Mouse (Mus musculus): ENCODE results near the gene Coq10a. TPM values are rescaled to one million over a fixed set of nuclear protein-coding genes. Genes with fewer than 3 reads are reported as not detected.

The Coq10a gene
- total and polyA plus RNA-seq, 2 experiments from 2014 or later: 42.1 to 50.8 TPM

DNA sequence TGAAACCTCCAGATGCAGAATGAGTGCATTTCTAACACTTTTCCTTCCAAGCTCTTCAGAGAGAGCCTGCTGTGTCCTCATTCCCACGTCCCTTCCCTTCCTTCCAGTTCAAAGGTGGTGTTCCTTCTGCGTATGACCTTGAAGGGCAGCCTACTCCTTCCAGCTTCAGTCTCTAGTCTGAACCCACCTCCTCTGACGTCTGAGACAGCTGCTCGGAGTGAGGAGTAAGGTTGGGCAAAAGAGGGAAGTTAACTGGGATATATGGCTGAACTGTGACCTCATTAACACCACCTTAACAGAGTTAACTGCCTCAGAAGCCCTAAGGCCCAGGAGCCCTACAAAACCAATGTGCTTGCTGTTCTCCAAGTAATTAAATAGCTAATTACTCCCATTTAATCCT lies 1.8 kb upstream of the Coq10a start:
- no peak overlapping the region for H3K4me3 ChIP-seq (ENCODE audit: low read length)
- no peak for TF ChIP-seq CTCF (IDR thresholded peaks at IDR 0.05; ENCODE audit: low read depth)
- no peak overlapping the region for H3K9ac ChIP-seq (replicated peaks; ENCODE audit: low read length)
- no peaks in the 10 kb centered on the region; the same call in 1 of the 2 replicates for H3K36me3 ChIP-seq (ENCODE audit: insufficient read depth, low read length)
- H3K27me3 ChIP-seq (ENCODE audit: insufficient read depth, low read length): no peaks in the 10 kb centered on the region
- H3K9me3 ChIP-seq (ENCODE audit: low read length): no peaks in the 10 kb centered on the region
- H3K4me2 ChIP-seq (ENCODE audit: low read depth, low read length): no peak overlapping the region
- ATAC-seq (no peak), DNase-seq (ENCODE audit: low spot score) (no peak)
- no peak overlapping the region for H3K27ac ChIP-seq
- H3K4me1 ChIP-seq (ENCODE audit: insufficient read depth, low read length): peaks cover 15% of the 10 kb centered on the region
- 60% methylated on average over 4 of the region's 4 CpGs for whole genome bisulfite sequencing

DNA sequence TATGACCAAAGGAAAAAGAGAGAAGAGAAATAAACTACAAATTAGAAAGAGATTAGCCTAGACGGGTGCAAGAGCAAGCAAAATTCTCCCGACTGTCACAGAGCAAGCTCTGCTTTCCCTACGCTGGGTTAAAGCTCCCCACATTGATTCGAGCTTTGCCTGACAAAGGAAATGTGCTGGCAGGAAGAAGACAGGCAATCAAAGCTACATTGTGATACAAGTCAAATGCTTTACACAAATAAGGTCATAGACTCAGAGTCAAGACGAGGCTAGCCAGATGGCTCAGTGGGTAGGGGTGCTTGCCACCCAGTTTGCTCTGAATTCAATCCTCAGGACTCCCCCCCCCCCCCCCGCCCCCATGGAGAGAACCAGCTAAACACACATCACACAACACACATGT lies 1.2 kb upstream of the Coq10a start:
- DNase-seq (ENCODE audit: low spot score) (no peak), ATAC-seq (no peak)
- Histone ChIP-seq H3K9me3 (ENCODE audit: low read length) (no peaks in the 10 kb centered on the region), H3K4me3 (ENCODE audit: low read length) (no peak overlapping the region), H3K4me2 (ENCODE audit: low read depth, low read length) (no peak overlapping the region), H3K4me1 (ENCODE audit: insufficient read depth, low read length) (peaks cover 15% of the 10 kb centered on the region), H3K36me3 (ENCODE audit: insufficient read depth, low read length) (no peaks in the 10 kb centered on the region; the same call in 1 of the 2 replicates), H3K27ac (peak overlapping the region; percentile 95; the same call in 1 of the 2 replicates), H3K27me3 (ENCODE audit: insufficient read depth, low read length) (no peaks in the 10 kb centered on the region), H3K9ac (replicated peaks; ENCODE audit: low read length) (no peak overlapping the region)
- no peak for TF ChIP-seq CTCF (IDR thresholded peaks at IDR 0.05; ENCODE audit: low read depth)
- 55% methylated on average over 5 of the region's 6 CpGs for WGBS

DNA sequence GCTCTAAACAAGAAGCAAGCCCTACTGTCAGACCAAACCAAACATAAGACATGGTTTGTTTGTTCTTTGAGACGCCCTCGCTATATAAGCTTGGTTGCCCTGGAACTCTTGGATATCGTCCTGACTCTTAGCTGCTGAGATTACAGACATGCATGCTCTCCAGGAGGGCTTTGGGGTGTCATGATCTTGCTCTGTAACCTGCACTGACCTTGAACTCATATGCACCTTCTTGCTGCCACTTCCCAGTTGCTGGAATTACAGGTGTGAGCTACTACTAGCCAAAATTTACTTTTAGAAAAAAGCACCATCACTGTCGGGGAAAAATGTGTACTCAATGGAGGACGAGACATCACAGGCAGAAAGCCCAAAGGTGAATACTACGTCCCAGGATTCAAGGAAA lies 802 bp upstream of the Coq10a start:
- WGBS: 76% methylated on average over 6 of the region's 6 CpGs
- peak overlapping the region; percentile 90 for H3K4me2 ChIP-seq (ENCODE audit: low read depth, low read length)
- no peak for ATAC-seq
- H3K9ac ChIP-seq (replicated peaks; ENCODE audit: low read length): peak overlapping the region; percentile 76
- H3K36me3 ChIP-seq (ENCODE audit: insufficient read depth, low read length): no peaks in the 10 kb centered on the region; the same call in 1 of the 2 replicates
- peak overlapping the region; percentile 95 for H3K27ac ChIP-seq
- no peak for DNase-seq (ENCODE audit: low spot score)
- H3K4me1 ChIP-seq (ENCODE audit: insufficient read depth, low read length): peaks cover 15% of the 10 kb centered on the region
- H3K9me3 ChIP-seq (ENCODE audit: low read length): no peaks in the 10 kb centered on the region
- TF ChIP-seq CTCF (IDR thresholded peaks at IDR 0.05; ENCODE audit: low read depth): no peak
- no peaks in the 10 kb centered on the region for H3K27me3 ChIP-seq (ENCODE audit: insufficient read depth, low read length)
- peak overlapping the region; percentile 62 for H3K4me3 ChIP-seq (ENCODE audit: low read length)

DNA sequence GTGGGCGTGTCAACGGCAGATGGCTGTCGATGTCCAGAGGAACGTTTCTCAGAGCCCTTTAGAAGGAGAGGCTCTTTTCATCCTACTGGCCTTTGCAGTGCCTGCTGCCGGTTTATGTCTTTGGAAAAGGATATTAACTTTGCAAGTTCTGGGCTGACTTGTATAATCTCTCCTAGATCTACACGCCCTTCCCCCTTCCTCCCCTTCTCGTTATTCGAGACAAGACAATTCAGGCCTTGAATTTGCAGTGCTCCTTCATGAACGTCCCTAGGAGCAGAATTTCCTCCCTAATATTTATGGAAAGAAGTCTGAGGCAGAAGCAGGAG lies 384 bp upstream of the Coq10a start:
- DNase-seq (ENCODE audit: low spot score): no peak
- Histone ChIP-seq H3K4me2 (ENCODE audit: low read depth, low read length) (peak overlapping the region; percentile 90), H3K36me3 (ENCODE audit: insufficient read depth, low read length) (no peaks in the 10 kb centered on the region; the same call in 1 of the 2 replicates), H3K9ac (replicated peaks; ENCODE audit: low read length) (peak overlapping the region; percentile 76), H3K9me3 (ENCODE audit: low read length) (no peaks in the 10 kb centered on the region), H3K27ac (peak overlapping the region; percentile 95), H3K27me3 (ENCODE audit: insufficient read depth, low read length) (no peaks in the 10 kb centered on the region), H3K4me3 (ENCODE audit: low read length) (peak overlapping the region; percentile 62), H3K4me1 (ENCODE audit: insufficient read depth, low read length) (peaks cover 15% of the 10 kb centered on the region)
- no peak for ATAC-seq
- TF ChIP-seq CTCF (IDR thresholded peaks at IDR 0.05; ENCODE audit: low read depth): no peak
- 5% methylated on average over 9 of the region's 9 CpGs for WGBS

DNA sequence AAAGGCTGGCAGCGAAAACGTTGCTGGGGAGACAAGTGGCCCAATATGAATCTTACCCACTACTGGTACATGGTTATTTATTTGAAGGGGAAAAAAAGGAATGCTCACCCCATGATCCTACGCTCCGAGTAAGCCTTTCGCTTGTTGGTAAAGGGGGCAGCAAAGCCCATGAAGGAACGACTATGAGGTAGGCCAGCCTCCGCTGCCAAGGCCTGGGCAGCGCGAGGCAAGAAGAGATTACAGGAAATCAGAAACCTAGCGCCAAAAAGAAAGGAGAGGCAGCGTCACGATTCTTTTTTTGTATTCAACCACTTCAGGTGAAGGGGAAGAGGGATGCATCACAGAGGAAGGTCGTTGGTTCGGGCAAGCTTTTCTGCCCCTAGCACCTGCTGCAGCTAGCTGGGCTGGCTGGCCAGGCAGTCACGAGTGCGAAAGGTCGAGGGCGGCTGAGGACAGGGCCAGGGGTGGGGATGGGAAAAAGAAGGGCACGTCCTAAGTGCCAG lies 847 bp downstream of the Coq10a start:
- 11% methylated on average over 19 of the region's 19 CpGs for WGBS

DNA sequence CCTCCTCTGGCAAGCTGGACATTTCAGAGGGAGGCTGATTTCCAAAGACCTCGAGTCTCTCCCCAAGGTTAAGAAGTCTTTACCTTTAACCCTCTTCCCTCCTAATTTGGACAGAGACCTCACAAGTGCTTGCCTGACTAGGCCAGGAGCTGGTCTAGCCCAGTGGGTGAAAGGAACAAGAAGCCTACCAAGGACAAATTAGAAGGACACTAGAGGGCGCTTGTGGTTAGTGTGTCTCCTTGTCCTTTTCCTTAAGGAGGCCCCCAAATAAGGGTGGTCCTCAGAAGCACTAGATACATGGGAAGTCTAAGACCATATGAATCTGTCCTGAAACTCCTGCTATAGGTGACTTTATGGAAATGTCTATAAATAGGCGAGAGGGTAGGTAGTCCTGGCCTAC lies 6.2 kb downstream of the Coq10a start:
- ATAC-seq: peak; percentile 58
- peaks cover 4% of the 10 kb centered on the region; the same call in 1 of the 2 replicates for H3K4me1 ChIP-seq (ENCODE audit: insufficient read depth, low read length)
- H3K36me3 ChIP-seq (ENCODE audit: insufficient read depth, low read length): peaks cover 42% of the 10 kb centered on the region
- H3K4me2 ChIP-seq (ENCODE audit: low read depth, low read length): no peak overlapping the region
- peak; percentile 81 for DNase-seq (ENCODE audit: low spot score)
- H3K9ac ChIP-seq (replicated peaks; ENCODE audit: low read length): no peak overlapping the region
- H3K4me3 ChIP-seq (ENCODE audit: low read length): no peak overlapping the region
- no peaks in the 10 kb centered on the region for H3K9me3 ChIP-seq (ENCODE audit: low read length)
- TF ChIP-seq CTCF (IDR thresholded peaks at IDR 0.05; ENCODE audit: low read depth): peak; percentile 68
- 47% methylated on average over 3 of the region's 3 CpGs for WGBS
- no peak overlapping the region for H3K27ac ChIP-seq
- no peaks in the 10 kb centered on the region for H3K27me3 ChIP-seq (ENCODE audit: insufficient read depth, low read length)

More for the DNA sequence above, 847 bp downstream of the Coq10a start:
- Histone ChIP-seq H3K36me3 (ENCODE audit: insufficient read depth, low read length) (peaks cover 8% of the 10 kb centered on the region; the same call in 1 of the 2 replicates), H3K27me3 (ENCODE audit: insufficient read depth, low read length) (no peaks in the 10 kb centered on the region), H3K4me2 (ENCODE audit: low read depth, low read length) (peak overlapping the region; percentile 90), H3K4me1 (ENCODE audit: insufficient read depth, low read length) (peaks cover 15% of the 10 kb centered on the region), H3K9ac (replicated peaks; ENCODE audit: low read length) (peak overlapping the region; percentile 76), H3K27ac (peak overlapping the region; percentile 95), H3K9me3 (ENCODE audit: low read length) (no peaks in the 10 kb centered on the region), H3K4me3 (ENCODE audit: low read length) (peak overlapping the region; percentile 62)
- TF ChIP-seq CTCF (IDR thresholded peaks at IDR 0.05; ENCODE audit: low read depth): no peak
- no peak for ATAC-seq
- peak; percentile 36 for DNase-seq (ENCODE audit: low spot score)

DNA sequence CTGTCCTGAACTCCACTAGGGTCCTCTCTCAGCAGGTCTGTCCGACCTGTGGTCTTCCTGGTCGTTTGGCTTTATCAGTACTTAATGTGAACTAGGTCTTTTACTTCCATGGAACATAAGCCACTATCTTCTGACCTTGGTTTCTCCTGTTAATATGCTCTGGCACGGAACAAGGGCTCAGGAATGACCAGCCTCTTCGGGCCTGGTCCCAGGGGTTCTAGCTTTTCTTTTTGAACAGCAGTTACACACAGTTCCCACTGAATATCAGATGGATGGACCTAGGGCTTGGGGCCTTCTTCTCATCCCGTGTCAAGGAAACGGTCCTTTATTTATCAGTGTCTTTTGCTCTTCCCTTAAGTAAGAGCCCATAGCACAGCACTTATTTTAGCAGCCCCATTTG lies 7.0 kb downstream of the Coq10a start:
- 94% methylated on average over 6 of the region's 6 CpGs for WGBS
- no peak for ATAC-seq
- DNase-seq (ENCODE audit: low spot score): no peak
- no peaks in the 10 kb centered on the region for H3K27me3 ChIP-seq (ENCODE audit: insufficient read depth, low read length)
- no peak overlapping the region for H3K4me2 ChIP-seq (ENCODE audit: low read depth, low read length)
- no peak overlapping the region for H3K9ac ChIP-seq (replicated peaks; ENCODE audit: low read length)
- H3K36me3 ChIP-seq (ENCODE audit: insufficient read depth, low read length): peaks cover 42% of the 10 kb centered on the region
- no peaks in the 10 kb centered on the region for H3K9me3 ChIP-seq (ENCODE audit: low read length)
- no peak overlapping the region for H3K4me3 ChIP-seq (ENCODE audit: low read length)
- no peak for TF ChIP-seq CTCF (IDR thresholded peaks at IDR 0.05; ENCODE audit: low read depth)
- no peaks in the 10 kb centered on the region for H3K4me1 ChIP-seq (ENCODE audit: insufficient read depth, low read length)
- H3K27ac ChIP-seq: no peak overlapping the region

Measured in hindbrain, postnatal 0 days (tissue).